Mouse (Mus musculus): Measurements from ENCODE around the gene Klhl42.

Gene Klhl42

GRCm38 (mm10) chr6:147145753-147146152 is 54.6 kb downstream of the Klhl42 start:
- DNase-seq (ENCODE audit: low spot score in 2 of 2) = no peak

- DNase-seq (ENCODE audit: low spot score in 2 of 2) = no peak
These were observed 59.9 kb downstream of the Klhl42 start for GRCm38 (mm10) chr6:147151069-147151468.

GRCm38 (mm10) chr6:147151839-147152238 is 60.7 kb downstream of the Klhl42 start:
- no peak for DNase-seq (ENCODE audit: low spot score in 2 of 2)

DNA sequence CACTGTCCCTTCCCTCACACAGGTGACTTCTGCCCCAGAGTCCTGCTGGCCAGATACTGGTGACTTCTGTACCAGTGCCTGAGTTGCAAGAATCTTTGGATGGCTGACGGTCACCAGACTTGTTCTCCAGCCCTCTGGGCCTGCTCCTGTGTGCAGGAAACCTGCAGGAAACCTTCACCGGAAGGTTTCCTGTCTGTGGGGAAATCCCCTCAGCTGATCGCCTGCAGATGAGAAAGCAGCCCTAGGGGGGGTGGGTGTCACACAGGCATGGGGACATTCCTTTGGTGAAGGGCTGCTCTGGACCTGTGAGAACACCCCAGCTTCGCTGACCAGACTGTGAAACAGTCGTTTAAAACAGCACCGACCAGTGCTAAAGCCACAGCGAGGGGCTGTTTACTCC is 63.9 kb downstream of the Klhl42 start:
- DNase-seq (ENCODE audit: low spot score in 2 of 2) = no peak

- DNase-seq (ENCODE audit: low spot score in 2 of 2) = no peak
These were observed 70.8 kb downstream of the Klhl42 start for GRCm38 (mm10) chr6:147161818-147162584.
